ENCODE assay signal across 9 mouse cellular contexts in genomic region chr6:72099281-72099680, GRCm38 (mm10). TPM values are rescaled to one million over a fixed set of nuclear protein-coding genes. Genes with fewer than 3 reads are reported as not detected.
DNase-seq lines count a peak whose midpoint lies in the region; ATAC-seq and TF ChIP-seq lines count a peak whose summit lies in the region.
"Had no signal": no experiment of that assay in that cellular context is flagged by ENCODE, and none has a peak within 500 bp of the region (broad histone marks: within the 10 kb centered on the region; RNA-seq: fewer than 3 reads in every experiment).

No protein-coding gene starts in this region.

- no peak overlapping the region for H3K9ac ChIP-seq in limb, embryonic 14.5 days (ENCODE audit: low read depth, low read length, severe bottlenecking)
- no peak overlapping the region for H3K9ac ChIP-seq in stomach, embryonic 15.5 days

- peak; percentile 56 for DNase-seq in cerebellum, adult 9-11 months
- peak; percentile 53 for DNase-seq in spleen, postnatal 10 days (ENCODE audit: low spot score in 2 of 2)
- no peak for DNase-seq in spleen, postnatal 14 days (ENCODE audit: low spot score in 2 of 2)
- DNase-seq in limb, embryonic 14.5 days (ENCODE audit: low spot score), result no peak
- DNase-seq in ovary, adult 18-20 months (ENCODE audit: low spot score), result no peak
- DNase-seq in spleen, adult 18-20 months, result no peak
- DNase-seq: kidney, adult 8-10 months had no signal

- H3K27me3 ChIP-seq in limb, embryonic 14.5 days (ENCODE audit: control insufficient read depth, insufficient read depth, low read length), result no peaks in the 10 kb centered on the region
- no peaks in the 10 kb centered on the region for H3K27me3 ChIP-seq in stomach, embryonic 15.5 days (replicated peaks)

- peak overlapping the region; percentile 74 for H3K4me3 ChIP-seq in limb, embryonic 14.5 days (replicated peaks; ENCODE audit: low read length)
- H3K4me3 ChIP-seq in stomach, embryonic 15.5 days (replicated peaks), result peak overlapping the region; percentile 86

- no peak overlapping the region for H3K27ac ChIP-seq in limb, embryonic 14.5 days (replicated peaks; ENCODE audit: low read depth, low read length)
- no peak overlapping the region for H3K27ac ChIP-seq in stomach, embryonic 15.5 days

- H3K4me1 ChIP-seq in limb, embryonic 14.5 days (ENCODE audit: control insufficient read depth, insufficient read depth, low read length), result peaks cover 23% of the 10 kb centered on the region
- H3K4me1 ChIP-seq in stomach, embryonic 15.5 days, result peaks cover 34% of the 10 kb centered on the region

- H3K4me2 ChIP-seq in limb, embryonic 14.5 days (replicated peaks; ENCODE audit: low read depth, low read length, severe bottlenecking), result peak overlapping the region; percentile 99
- H3K4me2 ChIP-seq in stomach, embryonic 15.5 days, result peak overlapping the region; percentile 97

- no peak for ATAC-seq in cerebellum, adult (ENCODE audit: insufficient number of reproducible peaks, low FRiP score, low TSS enrichment)
- no peak for ATAC-seq in limb, embryonic 14.5 days (ENCODE audit: low FRiP score, low read depth)
- ATAC-seq in stomach, embryonic 15.5 days (ENCODE audit: insufficient read depth, low FRiP score, low read depth), result no peak

- no peaks in the 10 kb centered on the region for H3K9me3 ChIP-seq in limb, embryonic 14.5 days (ENCODE audit: control insufficient read depth, low read length)
- H3K9me3 ChIP-seq in stomach, embryonic 15.5 days, result no peaks in the 10 kb centered on the region

- no peaks in the 10 kb centered on the region for H3K36me3 ChIP-seq in limb, embryonic 14.5 days (ENCODE audit: control insufficient read depth, insufficient read depth, low read length)
- no peaks in the 10 kb centered on the region for H3K36me3 ChIP-seq in stomach, embryonic 15.5 days

- no peak for TF ChIP-seq POLR2A in limb, embryonic 14.5 days (IDR thresholded peaks at IDR 0.05; ENCODE audit: borderline replicate concordance, extremely low read depth, insufficient read depth, insufficient read length)

- WGBS in limb, embryonic 14.5 days, result 77% methylated on average over 3 of the region's 3 CpGs
- WGBS in stomach, embryonic 15.5 days, result 73% methylated on average over 3 of the region's 3 CpGs

RNA-seq across cellular contexts. Expression of gene St3gal5, which starts 1.9 kb away (rescaled TPM):
- polyA plus RNA-seq in limb, embryonic 14.5 days (2012; rRNA removed), result 26.1 and 26.3 TPM in 2 replicates
- 25.5 and 30.3 TPM in 2 replicates for polyA plus RNA-seq in limb, embryonic 14.5 days (2014; fragmentation: Nextera tagmentation; extraction: Ambion mirVana)
- 29.2 and 38.2 TPM in 2 replicates for polyA plus RNA-seq in stomach, embryonic 15.5 days (2015; fragmentation: Nextera tagmentation; extraction: Ambion mirVana)

Comparison
In these comparisons a context has a peak if more than half of its experiments do, and no peak if none do; other contexts are left out.
1. DNase-seq: peak in cerebellum, adult 9-11 months (single experiment) and spleen, postnatal 10 days (2 of 2); none in spleen, postnatal 14 days (0 of 2), limb, embryonic 14.5 days (single experiment), ovary, adult 18-20 months (single experiment) and spleen, adult 18-20 months (0 of 2).